Mouse (Mus musculus) erythroblast, embryonic 14.5 days (primary cell): ENCODE results near the gene Mtfr1l. TPM values are rescaled to one million over a fixed set of nuclear protein-coding genes. Genes with fewer than 3 reads are reported as not detected.
A peak's percentile ranks its signal among the peaks of the same experiment; 100 is the strongest.

Experiments used
- H3K27me3 ChIP-seq: 2 replicates; pipeline ENCODE4 v1.6.1; 2012; ENCODE audit warnings: inconsistent platforms; ENCODE audit not compliant: control insufficient read depth
- H3K36me3 ChIP-seq: 2 replicates; pipeline ENCODE4 v1.6.1; 2012; ENCODE audit warnings: mild to moderate bottlenecking, inconsistent platforms; ENCODE audit not compliant: control insufficient read depth
- H3K4me1 ChIP-seq: 2 replicates; pipeline ENCODE4 v1.6.1; 2012; ENCODE audit warnings: inconsistent platforms; ENCODE audit not compliant: control insufficient read depth
- H3K4me3 ChIP-seq: replicated peaks from 2 replicates; pipeline ENCODE3; 2012; ENCODE audit warnings: moderate library complexity, mild to moderate bottlenecking, inconsistent platforms
- H3K9me3 ChIP-seq: 2 replicates; pipeline ENCODE4 v1.6.1; 2012; ENCODE audit warnings: low read length, inconsistent platforms, mixed read lengths; ENCODE audit not compliant: control insufficient read depth
- GATA1 ChIP-seq: IDR thresholded peaks from 2 replicates; pipeline ENCODE4 v1.6.1; 2012; ENCODE audit warnings: low read length, inconsistent platforms, mixed read lengths
- TAL1 ChIP-seq: IDR thresholded peaks from 3 replicates; pipeline ENCODE4 v1.6.1; 2012; ENCODE audit warnings: low read length, inconsistent platforms, mixed read lengths
- polyA plus RNA-seq: library from polyadenylated mRNA; stranded (reverse); fragments of >175 nt; gene quantifications from 2 replicates; pipeline ENCODE4 v1.2.3, GENCODE M21; 2012

The Mtfr1l gene
- polyA plus RNA-seq, 1 experiment: 3.9 TPM

DNA sequence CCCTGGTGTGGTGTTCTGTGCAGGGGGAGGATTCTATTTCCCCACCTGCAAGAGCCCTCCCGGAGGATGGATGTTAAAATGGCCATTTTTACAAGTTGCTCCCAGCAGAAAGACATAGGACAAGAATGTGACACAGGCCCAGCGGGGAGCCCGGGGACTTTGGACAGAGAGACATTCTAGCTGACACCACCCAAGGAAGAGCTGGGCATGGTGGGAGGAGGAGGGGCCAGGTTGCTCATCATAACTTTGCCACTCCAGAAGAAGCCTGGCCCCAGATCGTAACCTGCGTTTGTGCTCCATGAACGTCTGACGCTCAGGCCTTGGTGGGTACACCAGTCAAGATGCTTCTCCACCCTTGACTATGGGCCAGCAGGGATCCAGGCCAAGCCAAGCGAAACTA lies 25.5 kb upstream of the Mtfr1l start:
- no peaks in the 10 kb centered on the region for H3K27me3 ChIP-seq
- TF ChIP-seq GATA1: no peak
- TF ChIP-seq TAL1: no peak
- peaks cover 10% of the 10 kb centered on the region for H3K9me3 ChIP-seq
- H3K4me1 ChIP-seq: peaks cover 4% of the 10 kb centered on the region; the same call in 1 of the 2 replicates
- peaks cover 1% of the 10 kb centered on the region; the same call in 1 of the 2 replicates for H3K36me3 ChIP-seq
- H3K4me3 ChIP-seq: no peak overlapping the region

DNA sequence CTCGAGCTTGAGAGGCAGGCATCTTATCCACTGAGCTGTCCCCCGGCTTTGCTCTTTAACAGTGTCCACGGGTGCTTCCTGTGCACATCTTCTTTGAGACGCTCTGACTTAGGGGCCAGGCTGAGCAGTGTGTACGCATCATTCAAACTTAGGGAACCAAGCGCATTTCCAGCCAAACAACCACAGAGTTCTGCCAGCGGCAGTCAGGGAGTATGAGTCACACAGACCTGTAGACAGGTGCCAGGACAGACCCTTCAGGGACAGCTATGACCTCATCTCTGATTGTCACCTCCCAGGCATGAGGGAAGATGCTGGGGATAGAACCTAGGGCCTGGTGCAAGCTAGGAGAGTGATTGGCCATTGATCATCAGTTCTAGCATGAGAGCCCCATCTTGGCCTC lies 24.0 kb upstream of the Mtfr1l start:
- TF ChIP-seq TAL1 (no peak), GATA1 (no peak)
- Histone ChIP-seq H3K9me3 (no peaks in the 10 kb centered on the region), H3K4me1 (peaks cover 4% of the 10 kb centered on the region; the same call in 1 of the 2 replicates), H3K36me3 (no peaks in the 10 kb centered on the region), H3K27me3 (no peaks in the 10 kb centered on the region), H3K4me3 (no peak overlapping the region)

DNA sequence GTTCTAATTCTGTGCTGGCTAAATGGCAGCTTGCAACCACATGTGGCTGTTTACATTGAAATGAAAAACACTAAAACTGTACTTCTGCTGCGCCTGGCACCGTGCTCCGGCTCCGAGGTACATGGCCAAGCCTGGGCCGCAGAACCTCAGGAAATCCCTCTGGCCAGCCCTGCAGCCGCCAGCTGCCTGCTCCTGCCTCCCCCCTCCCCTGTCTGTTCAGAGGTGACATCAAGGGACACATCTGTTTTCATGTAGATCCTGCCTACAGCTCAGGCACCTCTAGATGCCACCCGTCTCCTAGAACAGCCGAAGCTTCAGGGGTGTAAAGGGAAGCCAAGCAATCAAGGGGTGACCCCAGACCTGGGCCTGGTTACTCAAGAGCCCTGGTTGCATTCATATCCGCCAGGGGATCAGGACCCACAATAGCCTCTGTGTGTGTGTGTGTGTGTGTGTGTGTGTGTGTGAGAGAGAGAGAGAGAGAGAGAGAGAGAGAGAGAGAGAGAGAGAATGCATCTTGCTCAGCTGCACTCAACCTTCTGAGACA lies 23.5 kb upstream of the Mtfr1l start:
- TF ChIP-seq GATA1 (no peak), TAL1 (no peak)

DNA sequence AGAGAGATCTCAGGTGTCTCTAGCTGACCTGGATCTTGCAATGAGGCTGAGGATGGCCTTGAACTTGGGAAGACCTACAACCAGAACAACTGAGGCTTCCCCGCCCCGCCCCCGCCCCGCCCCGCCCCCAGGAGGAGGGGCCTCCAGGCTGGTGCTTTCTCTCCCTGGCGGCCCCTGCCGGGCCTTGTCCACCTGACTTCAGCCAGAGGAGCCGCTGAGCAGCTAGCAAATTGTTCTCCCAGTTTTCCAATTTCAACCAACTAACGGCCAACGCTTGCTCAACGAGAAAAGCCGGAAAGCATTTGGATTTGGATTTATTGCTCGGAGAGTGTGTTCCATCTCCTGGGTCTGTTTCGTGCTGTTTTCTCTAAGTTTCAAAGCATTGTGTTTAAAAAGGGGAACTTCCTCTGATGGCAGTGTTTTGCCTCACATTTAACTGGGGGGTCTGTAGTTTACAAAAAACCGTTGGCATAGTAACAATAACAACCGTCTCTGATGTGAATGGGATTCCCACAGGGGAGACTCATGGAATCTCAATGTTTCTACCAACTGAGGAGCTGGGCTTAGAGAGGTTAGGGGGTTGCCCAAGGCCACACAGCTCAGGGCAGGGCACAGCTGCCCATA lies 22.6 kb upstream of the Mtfr1l start:
- no peaks in the 10 kb centered on the region for H3K36me3 ChIP-seq
- H3K9me3 ChIP-seq: no peaks in the 10 kb centered on the region
- H3K4me1 ChIP-seq: no peaks in the 10 kb centered on the region
- no peak overlapping the region for H3K4me3 ChIP-seq
- H3K27me3 ChIP-seq: peaks cover 1% of the 10 kb centered on the region
- TF ChIP-seq TAL1 (no peak), GATA1 (no peak)

More for the DNA sequence above, 23.5 kb upstream of the Mtfr1l start:
- Histone ChIP-seq H3K9me3 (no peaks in the 10 kb centered on the region), H3K36me3 (no peaks in the 10 kb centered on the region), H3K4me3 (no peak overlapping the region), H3K4me1 (peaks cover 3% of the 10 kb centered on the region; the same call in 1 of the 2 replicates), H3K27me3 (no peaks in the 10 kb centered on the region)

DNA sequence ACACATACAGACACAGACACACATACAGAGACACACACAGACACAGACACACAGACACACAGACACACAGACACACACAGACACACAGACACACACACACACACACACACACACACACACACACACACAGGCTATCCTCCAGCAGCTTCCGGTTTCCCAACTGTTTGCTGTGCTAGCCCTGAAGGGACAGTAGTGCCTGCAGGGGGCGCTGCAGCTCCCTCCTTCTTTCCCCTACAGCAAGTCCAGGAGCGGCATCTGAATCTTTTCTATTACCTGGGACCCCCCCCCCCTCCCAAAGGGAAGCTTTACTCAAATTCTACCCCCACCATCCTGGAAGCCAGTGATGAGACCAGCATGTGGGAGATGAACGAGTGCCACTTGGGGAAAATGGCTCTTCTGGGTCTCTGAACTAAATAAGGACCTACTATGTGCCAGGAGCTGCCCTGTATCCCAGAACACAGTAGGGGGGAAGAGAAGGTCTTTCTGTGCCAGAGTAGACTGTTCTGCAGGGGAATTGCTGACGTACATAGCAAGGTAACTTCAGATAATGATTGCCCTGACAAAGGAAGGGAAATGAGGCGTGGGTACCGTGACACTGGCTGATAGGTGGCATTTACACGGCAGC lies 20.9 kb upstream of the Mtfr1l start:
- H3K9me3 ChIP-seq: no peaks in the 10 kb centered on the region
- peaks cover 18% of the 10 kb centered on the region for H3K27me3 ChIP-seq
- no peak for TF ChIP-seq GATA1
- no peak for TF ChIP-seq TAL1
- H3K4me1 ChIP-seq: peaks cover 6% of the 10 kb centered on the region
- H3K4me3 ChIP-seq: no peak overlapping the region
- no peaks in the 10 kb centered on the region for H3K36me3 ChIP-seq

DNA sequence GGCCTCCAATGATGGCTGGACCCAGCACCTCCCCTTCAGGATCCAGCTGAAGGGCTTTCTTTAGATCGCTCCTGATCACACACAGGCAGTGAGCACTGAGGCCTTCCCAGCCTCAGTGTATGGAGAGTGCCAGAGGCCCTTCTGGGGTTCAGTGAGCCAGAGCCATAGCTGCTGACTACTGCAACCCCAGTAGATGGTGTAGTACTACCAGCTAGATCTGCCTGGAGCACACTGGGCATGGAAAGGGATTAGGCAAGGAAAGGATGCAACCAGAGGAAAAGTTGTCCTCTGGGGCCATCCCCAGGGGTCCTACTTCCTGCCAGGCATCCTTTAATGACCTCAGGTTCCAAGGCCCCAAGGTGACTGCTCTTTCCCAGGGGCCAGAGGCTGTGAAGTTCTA lies 18.4 kb upstream of the Mtfr1l start:
- no peak overlapping the region for H3K4me3 ChIP-seq
- peaks cover 15% of the 10 kb centered on the region for H3K9me3 ChIP-seq
- TF ChIP-seq GATA1: no peak
- no peak for TF ChIP-seq TAL1
- peaks cover 27% of the 10 kb centered on the region for H3K27me3 ChIP-seq
- H3K4me1 ChIP-seq: peaks cover 9% of the 10 kb centered on the region
- peaks cover 2% of the 10 kb centered on the region for H3K36me3 ChIP-seq

DNA sequence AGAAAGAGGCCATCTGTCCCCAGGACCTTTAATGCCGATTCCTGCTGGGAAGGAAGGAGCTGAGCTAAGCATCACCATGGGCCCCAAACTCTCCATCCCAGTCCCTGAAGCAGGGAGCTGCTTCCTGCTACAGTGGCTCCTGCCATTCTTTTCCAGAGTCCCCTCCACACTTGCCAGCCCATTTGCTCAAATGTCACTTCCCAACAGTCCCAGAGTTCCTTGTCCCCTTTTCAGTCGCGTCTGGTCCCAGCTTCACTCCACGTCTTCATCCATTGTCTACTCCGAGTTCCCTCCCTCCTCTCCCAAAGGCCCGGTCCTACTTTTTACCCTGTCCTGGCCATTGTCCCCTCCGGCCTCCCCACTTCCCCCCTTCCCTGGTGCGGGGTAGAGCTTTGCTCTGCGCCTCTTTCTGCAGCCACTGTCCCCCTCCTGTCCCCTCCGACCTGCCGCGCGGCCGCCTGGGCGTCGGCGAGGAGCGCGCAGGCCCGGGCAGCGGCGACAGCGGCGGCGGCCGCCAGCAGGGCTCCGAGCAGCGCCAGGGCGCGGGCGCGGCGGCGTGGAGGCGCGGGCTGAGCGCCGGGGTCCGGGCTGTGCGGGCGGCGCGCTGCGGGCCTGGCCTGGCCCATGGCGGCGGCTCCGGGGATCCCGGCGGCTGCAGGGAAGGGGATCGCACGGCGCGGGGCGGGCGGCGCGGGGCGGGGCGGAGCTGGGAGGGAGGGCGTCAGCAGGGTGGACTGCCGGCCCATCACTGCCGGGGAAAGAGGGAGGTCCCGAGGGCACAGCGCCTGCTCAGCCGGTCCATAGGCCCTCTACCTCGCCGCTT lies 16.5 kb upstream of the Mtfr1l start, which contains the start of gene Selenon:
TSS of gene Selenon (minus strand) at position 673 of the 823 bp plus-strand sequence.
- peaks cover 15% of the 10 kb centered on the region for H3K9me3 ChIP-seq
- H3K4me3 ChIP-seq: peak within 1 kb of the TSS; percentile 58
- H3K36me3 ChIP-seq: peaks cover 2% of the 10 kb centered on the region
- TF ChIP-seq GATA1: no peak
- TF ChIP-seq TAL1: no peak
- H3K4me1 ChIP-seq: peaks cover 23% of the 10 kb centered on the region
- H3K27me3 ChIP-seq: peaks cover 27% of the 10 kb centered on the region

DNA sequence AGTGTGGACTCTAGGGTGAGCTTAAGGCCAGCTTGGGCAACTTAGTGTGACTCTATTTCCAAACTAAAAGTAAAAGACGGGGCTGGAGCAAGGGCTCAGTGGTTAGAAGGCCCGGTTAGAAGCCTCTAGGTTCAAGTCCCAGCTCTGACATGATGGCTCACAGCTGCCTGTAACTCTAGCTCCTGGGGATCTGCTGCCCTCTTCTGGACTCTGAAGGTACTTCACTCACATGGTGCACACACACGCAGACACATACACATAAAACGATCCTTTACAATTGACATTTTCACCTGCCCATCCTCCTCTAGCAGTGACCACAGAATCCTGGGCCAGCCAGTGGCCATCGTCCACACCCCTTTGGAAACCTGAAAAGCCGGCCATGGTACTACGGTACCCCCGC lies 14.7 kb upstream of the Mtfr1l start:
- Histone ChIP-seq H3K4me3 (no peak overlapping the region), H3K27me3 (peaks cover 27% of the 10 kb centered on the region), H3K9me3 (peaks cover 15% of the 10 kb centered on the region), H3K36me3 (peaks cover 6% of the 10 kb centered on the region), H3K4me1 (peaks cover 23% of the 10 kb centered on the region)
- no peak for TF ChIP-seq TAL1
- TF ChIP-seq GATA1: no peak
